Mouse (Mus musculus) embryonic facial prominence, embryonic 14.5 days (tissue): ENCODE results near the gene C3. TPM values are rescaled to one million over a fixed set of nuclear protein-coding genes. Genes with fewer than 3 reads are reported as not detected.

Source experiments
- ATAC-seq: fragments of 200-750 bp; cut with Nextera tagmentation; 2 replicates; pipeline ENCODE4 v1.8.0; 2017; ENCODE audit warnings: low read depth, moderate number of reproducible peaks, moderate TSS enrichment
- DNase-seq: peaks from one replicate; pipeline ENCODE4 v3.0.0-alpha.2; 2015; ENCODE audit warnings: low spot score
- H3K27ac ChIP-seq: fragments of 300-500 bp; sonication (generic); replicated peaks from 2 replicates; pipeline ENCODE4 v1.5.1; 2014; ENCODE audit warnings: low read depth, mild to moderate bottlenecking, low read length, moderate library complexity
- H3K27me3 ChIP-seq: fragments of 300-500 bp; sonication (generic); replicated peaks from 2 replicates; pipeline ENCODE4 v1.6.1; 2014; ENCODE audit warnings: low read length; ENCODE audit not compliant: control insufficient read depth, insufficient read depth
- H3K36me3 ChIP-seq: fragments of 300-500 bp; sonication (generic); 2 replicates; pipeline ENCODE4 v1.6.1; 2014; ENCODE audit warnings: low read length, mixed read lengths; ENCODE audit not compliant: control insufficient read depth, insufficient read depth
- H3K4me1 ChIP-seq: fragments of 300-500 bp; sonication (generic); 2 replicates; pipeline ENCODE4 v1.6.1; 2014; ENCODE audit warnings: antibody characterized with exemption, low read length; ENCODE audit not compliant: control insufficient read depth, insufficient read depth
- H3K4me2 ChIP-seq: fragments of 300-500 bp; sonication (generic); 2 replicates; pipeline ENCODE4 v1.6.1; 2014; ENCODE audit warnings: low read depth, mild to moderate bottlenecking, low read length, moderate library complexity, mixed read lengths
- H3K4me3 ChIP-seq: fragments of 300-500 bp; sonication (generic); 2 replicates; pipeline ENCODE4 v1.5.1; 2014; ENCODE audit warnings: low read depth, mild to moderate bottlenecking, low read length
- H3K9ac ChIP-seq: fragments of 300-500 bp; sonication (generic); 2 replicates; pipeline ENCODE4 v1.6.1; 2014; ENCODE audit warnings: low read depth, mild to moderate bottlenecking, low read length, moderate library complexity, mixed read lengths
- H3K9me3 ChIP-seq: fragments of 300-500 bp; sonication (generic); 2 replicates; pipeline ENCODE4 v1.6.1; 2016; ENCODE audit warnings: low read length; ENCODE audit not compliant: control insufficient read depth
- WGBS: fragments of 180-500 bp; shearing (Covaris S2); extraction: QIAGEN DNeasy Blood & Tissue Kit; methylation state at CpG from one replicate; pipeline ENCODE4 v1.1.7; 2014; 5-methylcytosine and 5-hydroxymethylcytosine counted together
- polyA plus RNA-seq: library from polyadenylated mRNA; unstranded; fragments of >200 nt; fragmentation: Nextera tagmentation; extraction: Ambion mirVana; gene quantifications from 2 replicates; pipeline ENCODE4 v1.2.1, GENCODE M21; 2014

The C3 gene
- polyA plus RNA-seq, 1 experiment from 2014 or later = 4.6 TPM

- Histone ChIP-seq H3K36me3 (peaks cover 5% of the 10 kb centered on the region; the same call in 1 of the 2 replicates), H3K4me2 (peak overlapping the region; percentile 81), H3K4me3 (peak overlapping the region; percentile 64), H3K9ac (peak overlapping the region; percentile 78), H3K27ac (peak overlapping the region; percentile 95), H3K9me3 (no peaks in the 10 kb centered on the region), H3K27me3 (no peaks in the 10 kb centered on the region), H3K4me1 (peaks cover 11% of the 10 kb centered on the region)
- DNase-seq (peak; percentile 100), ATAC-seq (peak; percentile 95)
- WGBS = under 1% methylated on average over 46 of the region's 46 CpGs
Observed at GRCm38 (mm10) chr17:57247393-57248200, 19.7 kb upstream of the C3 start.

- DNase-seq = peak; percentile 27
- H3K4me2 ChIP-seq = peak overlapping the region; percentile 81
- H3K4me3 ChIP-seq = peak overlapping the region; percentile 59
- peak overlapping the region; percentile 95 for H3K27ac ChIP-seq
- 0 out of 2 replicates have a peak, but pooled peaks cover under 1% of the 10 kb centered on the region for H3K9me3 ChIP-seq
- peaks cover 11% of the 10 kb centered on the region for H3K4me1 ChIP-seq
- no peak for ATAC-seq
- no peaks in the 10 kb centered on the region for H3K27me3 ChIP-seq
- WGBS = 5% methylated on average over 18 of the region's 18 CpGs
- H3K36me3 ChIP-seq = peaks cover 11% of the 10 kb centered on the region
- H3K9ac ChIP-seq = peak overlapping the region; percentile 78
Observed at GRCm38 (mm10) chr17:57246663-57247392, 18.9 kb upstream of the C3 start.

GRCm38 (mm10) chr17:57245311-57245929 lies 17.5 kb upstream of the C3 start:
- H3K9me3 ChIP-seq = 0 out of 2 replicates have a peak, but pooled peaks cover 5% of the 10 kb centered on the region
- no peak overlapping the region for H3K4me3 ChIP-seq
- ATAC-seq (no peak), DNase-seq (no peak)
- WGBS = 92% methylated on average over 10 of the region's 10 CpGs
- peaks cover 11% of the 10 kb centered on the region for H3K4me1 ChIP-seq
- H3K36me3 ChIP-seq = peaks cover 17% of the 10 kb centered on the region
- H3K4me2 ChIP-seq = no peak overlapping the region
- no peaks in the 10 kb centered on the region for H3K27me3 ChIP-seq
- H3K27ac ChIP-seq = no peak overlapping the region
- H3K9ac ChIP-seq = no peak overlapping the region

- Histone ChIP-seq H3K9me3 (0 out of 2 replicates have a peak, but pooled peaks cover 5% of the 10 kb centered on the region), H3K36me3 (peaks cover 17% of the 10 kb centered on the region), H3K4me3 (no peak overlapping the region), H3K9ac (no peak overlapping the region), H3K4me2 (no peak overlapping the region), H3K27ac (no peak overlapping the region), H3K4me1 (peaks cover 9% of the 10 kb centered on the region), H3K27me3 (no peaks in the 10 kb centered on the region)
- ATAC-seq (no peak), DNase-seq (no peak)
- 74% methylated on average over 10 of the region's 10 CpGs for WGBS
Observed at GRCm38 (mm10) chr17:57243650-57244370, 15.9 kb upstream of the C3 start.

GRCm38 (mm10) chr17:57237181-57237580 lies 9.2 kb upstream of the C3 start:
- peaks cover 46% of the 10 kb centered on the region for H3K36me3 ChIP-seq
- 93% methylated on average over 9 of the region's 9 CpGs for WGBS
- ATAC-seq = no peak

GRCm38 (mm10) chr17:57235803-57236202 lies 7.9 kb upstream of the C3 start:
- Histone ChIP-seq H3K27ac (no peak overlapping the region), H3K4me3 (no peak overlapping the region), H3K4me1 (no peaks in the 10 kb centered on the region), H3K9me3 (no peaks in the 10 kb centered on the region), H3K4me2 (no peak overlapping the region), H3K27me3 (no peaks in the 10 kb centered on the region), H3K9ac (no peak overlapping the region), H3K36me3 (peaks cover 38% of the 10 kb centered on the region; the same call in 1 of the 2 replicates)
- WGBS = 93% methylated on average over 5 of the region's 5 CpGs
- DNase-seq = no peak
- ATAC-seq = no peak

More at GRCm38 (mm10) chr17:57237181-57237580, 9.2 kb upstream of the C3 start:
- Histone ChIP-seq H3K4me2 (no peak overlapping the region), H3K9ac (no peak overlapping the region), H3K27ac (no peak overlapping the region), H3K4me1 (no peaks in the 10 kb centered on the region), H3K4me3 (no peak overlapping the region), H3K9me3 (0 out of 2 replicates have a peak, but pooled peaks cover 5% of the 10 kb centered on the region), H3K27me3 (no peaks in the 10 kb centered on the region)
- DNase-seq = no peak

- Histone ChIP-seq H3K27me3 (no peaks in the 10 kb centered on the region), H3K9ac (no peak overlapping the region), H3K9me3 (no peaks in the 10 kb centered on the region), H3K4me3 (no peak overlapping the region), H3K4me1 (no peaks in the 10 kb centered on the region), H3K27ac (no peak overlapping the region), H3K36me3 (peaks cover 38% of the 10 kb centered on the region; the same call in 1 of the 2 replicates), H3K4me2 (no peak overlapping the region)
- WGBS = 80% methylated on average over 12 of the region's 12 CpGs
- ATAC-seq = no peak
- no peak for DNase-seq
Observed at GRCm38 (mm10) chr17:57234254-57234928, 6.5 kb upstream of the C3 start.
